Mouse (Mus musculus) lung, postnatal 36 days (tissue): ENCODE measurements around the gene Cchcr1.
A peak's percentile ranks its signal among the peaks of the same experiment; 100 is the strongest.
"Not testable (repeated sequence)": the region's sequence is repeated elsewhere in the genome, so short reads cannot be mapped to it uniquely, and the experiment has no call there.

Source experiments
- DNase-seq: peaks from one replicate; pipeline ENCODE4 v3.0.0; 2022; ENCODE audit warnings: mixed read lengths

Gene Cchcr1

GRCm38 (mm10) chr17:35516652-35517500 lies at the start of gene Cchcr1, which contains the start of gene Tcf19:
Gene Cchcr1, plus strand, starts transcription at chr17:35517100.
Gene Tcf19, minus strand, starts transcription at chr17:35516824.
- peak; percentile 98 for DNase-seq

DNA sequence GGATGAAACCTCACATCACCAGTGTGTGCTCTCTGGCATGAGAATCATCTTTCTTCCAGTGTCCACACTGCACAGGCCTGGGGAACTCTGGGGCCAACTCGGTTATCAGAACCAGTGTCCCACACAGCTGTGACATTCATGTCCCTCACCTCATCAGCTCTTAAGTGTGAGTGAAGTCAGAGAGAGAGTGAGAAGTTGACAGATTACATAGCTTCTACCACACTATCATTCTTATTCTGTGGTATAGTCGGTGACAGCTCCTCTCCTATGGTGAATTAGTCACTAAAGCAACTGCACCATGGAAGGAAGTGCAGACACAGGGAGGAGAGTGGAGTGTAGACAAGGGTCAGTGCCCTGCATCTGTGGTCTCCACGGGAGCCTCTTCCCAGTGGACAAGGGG lies 48.0 kb upstream of the Cchcr1 start:
- not testable (repeated sequence) for DNase-seq

- no peak for DNase-seq
Observed at GRCm38 (mm10) chr17:35469842-35470751, 46.8 kb upstream of the Cchcr1 start, which contains the start of gene H2-Q10. Gene H2-Q10, plus strand, starts transcription at chr17:35470089.

DNA sequence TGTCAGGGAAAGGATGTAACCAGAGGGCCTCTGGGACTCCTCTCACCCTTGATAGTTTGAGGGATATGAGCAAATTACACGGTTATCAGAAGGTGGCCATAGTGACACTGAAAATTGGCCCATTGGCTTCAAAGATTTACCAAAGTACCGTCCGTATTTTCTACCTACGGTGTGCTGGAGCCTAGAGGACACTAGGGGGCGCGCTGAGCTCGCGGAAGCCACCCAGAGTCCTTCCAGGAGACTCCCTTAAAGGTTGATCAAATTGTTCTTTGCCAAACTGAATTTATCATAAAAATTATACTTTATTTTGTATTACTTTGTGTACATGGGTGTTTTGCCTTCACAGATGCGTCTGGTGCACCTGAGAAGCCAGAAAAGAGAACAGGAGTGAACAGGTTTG lies 32.8 kb upstream of the Cchcr1 start:
- DNase-seq = peak; percentile 75

DNA sequence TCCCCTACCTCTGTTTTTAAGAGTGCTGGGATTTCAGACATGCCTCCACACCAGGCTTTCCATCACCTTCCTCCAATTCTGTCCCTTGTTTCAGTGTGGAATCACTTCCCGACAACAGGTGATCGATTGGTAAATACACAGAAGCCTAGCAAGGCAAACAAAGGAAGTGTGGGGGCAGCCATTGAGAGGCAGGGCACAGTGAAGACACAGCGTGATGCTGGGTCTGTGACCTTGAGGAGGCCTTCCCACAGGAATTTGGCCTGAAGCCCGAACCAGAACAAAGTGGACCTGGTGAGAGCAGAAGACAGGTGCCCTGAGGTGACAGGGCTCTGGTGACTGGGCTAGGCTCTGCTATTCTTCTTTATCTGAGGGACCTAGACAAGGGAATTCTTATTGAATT lies 31.2 kb upstream of the Cchcr1 start:
- no peak for DNase-seq

DNA sequence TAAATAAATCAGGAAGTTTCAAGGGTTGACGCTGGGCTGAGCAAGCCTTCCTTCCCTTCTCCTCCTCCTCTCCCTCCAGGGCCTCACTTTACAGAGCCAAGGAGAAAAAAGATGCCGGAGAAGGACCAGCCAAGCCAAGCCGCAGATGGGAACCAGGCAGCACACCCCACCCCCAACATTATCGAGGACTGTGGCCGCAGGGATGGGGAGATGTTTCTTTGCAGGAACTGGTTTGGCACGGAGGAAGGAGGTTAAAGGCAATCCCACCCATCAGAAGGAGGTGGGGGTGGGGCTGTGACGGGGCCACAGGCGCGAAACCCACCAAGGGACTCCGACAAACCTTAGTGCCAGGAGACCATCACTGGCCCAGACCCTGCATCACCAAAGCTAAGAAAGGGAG lies 30.2 kb upstream of the Cchcr1 start:
- no peak for DNase-seq

DNA sequence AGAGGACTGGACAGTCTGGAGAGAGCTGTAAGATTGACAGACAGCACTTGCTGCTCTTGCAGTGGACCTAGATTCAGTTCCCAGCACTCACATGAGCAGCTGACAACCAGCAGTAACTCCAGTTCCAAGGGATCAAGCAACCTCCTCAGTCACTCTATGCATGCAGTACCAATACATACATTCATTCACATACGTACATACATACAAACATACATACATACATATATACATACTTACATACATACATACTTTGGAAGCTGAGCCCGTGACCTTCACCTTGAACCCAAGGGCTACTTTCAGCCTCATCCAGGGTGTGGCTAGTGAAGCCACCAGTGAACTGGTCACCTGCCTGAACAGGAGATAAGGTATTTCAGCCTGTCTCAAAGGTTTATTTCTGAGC lies 28.9 kb upstream of the Cchcr1 start:
- no peak for DNase-seq

DNA sequence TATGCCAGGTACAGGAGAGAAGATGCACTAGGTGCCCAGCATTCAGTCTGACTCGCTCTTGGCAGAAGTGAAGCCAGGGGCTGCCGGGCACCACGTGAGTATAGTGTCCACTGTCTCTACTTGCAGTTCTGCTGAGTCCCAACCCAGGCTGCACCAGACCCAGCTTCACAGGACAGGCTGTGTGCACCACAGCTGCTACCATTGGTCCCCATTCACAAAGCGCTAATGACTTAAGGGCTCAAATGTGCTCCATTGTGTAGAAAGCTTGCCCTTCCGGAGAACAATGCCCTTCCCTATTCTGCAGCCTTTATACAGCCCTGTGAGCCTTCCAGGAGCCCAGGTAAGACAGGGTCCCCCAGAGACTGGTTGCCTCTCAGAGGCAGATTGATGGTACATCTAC lies 26.6 kb upstream of the Cchcr1 start:
- no peak for DNase-seq

DNA sequence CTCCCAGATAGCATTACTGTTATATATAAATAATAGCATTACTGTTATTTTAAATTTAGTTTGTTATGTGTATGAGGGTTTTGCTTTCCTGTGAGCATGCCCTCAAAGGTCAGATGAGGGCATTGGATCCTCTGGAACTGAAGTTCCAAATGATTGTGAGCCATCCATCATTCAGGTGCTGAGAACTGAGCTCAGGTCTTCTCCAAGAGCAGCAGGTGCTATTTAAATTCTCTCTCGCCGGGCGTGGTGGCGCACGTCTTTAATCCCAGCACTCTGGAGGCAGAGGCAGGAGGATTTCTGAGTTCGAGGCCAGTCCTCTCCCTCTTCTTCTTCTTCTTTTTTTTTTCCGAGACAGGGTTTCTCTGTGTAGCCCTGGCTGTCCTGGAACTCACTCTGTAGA lies 19.8 kb upstream of the Cchcr1 start:
- DNase-seq = no peak

DNA sequence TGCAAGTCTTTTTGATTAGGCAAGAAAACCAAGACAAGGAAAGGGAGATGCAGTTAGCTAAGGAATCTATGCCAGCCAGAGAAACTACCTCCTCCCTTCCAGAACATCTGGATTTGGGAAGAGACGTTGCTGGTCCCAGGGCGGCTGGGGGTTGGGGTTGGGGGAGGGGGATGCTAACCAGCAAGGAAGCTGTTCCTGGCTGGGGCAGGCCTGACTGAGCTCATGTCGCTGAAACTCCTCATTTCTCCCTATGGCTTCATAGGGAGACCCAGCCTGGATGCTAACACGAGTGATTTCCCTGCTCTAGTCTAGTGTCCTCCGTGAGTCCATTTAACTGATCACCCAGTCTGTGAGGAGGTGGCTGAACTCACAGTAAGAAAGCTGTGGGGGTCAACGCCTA lies 14.7 kb upstream of the Cchcr1 start:
- DNase-seq = no peak

DNA sequence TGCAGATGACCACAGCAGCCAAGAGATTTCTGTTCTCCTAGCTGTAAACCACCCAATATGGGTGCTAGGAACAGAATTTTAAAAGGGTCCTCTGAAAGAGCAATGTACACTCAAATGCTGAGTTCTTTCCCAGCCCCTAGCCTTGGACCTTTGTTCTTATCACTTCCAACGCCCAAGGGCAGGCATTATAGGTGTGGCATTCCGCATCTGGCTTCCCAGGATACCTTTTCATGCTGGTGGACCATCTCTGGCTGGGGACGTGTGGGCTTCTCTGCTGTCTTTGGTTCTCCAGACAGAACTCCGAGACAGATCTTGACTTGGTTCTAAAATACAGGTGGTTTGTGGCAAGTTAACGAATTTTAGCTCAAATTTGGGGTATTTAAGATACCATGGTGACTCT lies 14.1 kb upstream of the Cchcr1 start:
- no peak for DNase-seq

- no peak for DNase-seq
Observed at GRCm38 (mm10) chr17:35503849-35504248, 13.1 kb upstream of the Cchcr1 start.

DNA sequence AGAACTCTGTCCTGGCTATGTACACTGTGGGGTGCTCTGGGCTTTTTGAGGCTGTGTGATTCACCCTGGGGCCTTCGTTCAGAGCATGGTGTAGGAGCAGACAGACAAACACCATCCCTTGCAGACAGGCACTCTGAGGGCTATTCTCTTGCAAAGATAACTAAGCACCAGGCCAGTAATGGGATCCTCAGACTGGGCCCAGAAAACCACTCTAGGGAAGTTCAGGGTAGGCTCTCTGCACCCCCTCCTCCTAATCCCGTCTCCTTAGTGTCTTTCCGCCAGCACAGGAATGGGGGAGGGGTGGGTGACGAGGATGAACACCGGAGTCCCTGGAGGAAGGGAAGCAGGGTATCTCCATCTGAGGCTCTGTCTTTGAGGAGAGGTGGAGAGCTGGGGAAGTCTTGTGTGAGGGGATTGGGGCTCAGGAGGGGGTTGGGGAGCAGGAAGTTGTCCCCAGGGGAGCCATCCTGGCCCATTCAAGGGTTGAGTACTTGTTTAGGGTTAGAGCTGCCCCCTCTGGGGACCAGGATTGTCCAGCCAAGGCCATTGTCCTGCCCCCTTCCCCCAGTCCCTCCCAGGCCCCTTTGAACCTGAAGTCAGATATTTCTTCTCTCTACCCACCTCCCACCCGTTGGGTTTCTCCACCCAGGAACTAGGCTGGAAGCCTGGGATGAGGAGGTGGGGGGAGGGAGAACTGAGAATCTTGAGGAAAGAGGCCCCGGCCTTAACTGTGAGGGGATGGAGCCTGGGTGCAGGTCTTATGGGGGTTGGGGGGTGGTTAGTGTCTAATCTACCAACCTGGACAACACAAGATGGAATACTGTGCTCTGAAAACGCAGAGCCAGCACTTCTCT lies 12.0 kb upstream of the Cchcr1 start:
- DNase-seq = no peak

DNA sequence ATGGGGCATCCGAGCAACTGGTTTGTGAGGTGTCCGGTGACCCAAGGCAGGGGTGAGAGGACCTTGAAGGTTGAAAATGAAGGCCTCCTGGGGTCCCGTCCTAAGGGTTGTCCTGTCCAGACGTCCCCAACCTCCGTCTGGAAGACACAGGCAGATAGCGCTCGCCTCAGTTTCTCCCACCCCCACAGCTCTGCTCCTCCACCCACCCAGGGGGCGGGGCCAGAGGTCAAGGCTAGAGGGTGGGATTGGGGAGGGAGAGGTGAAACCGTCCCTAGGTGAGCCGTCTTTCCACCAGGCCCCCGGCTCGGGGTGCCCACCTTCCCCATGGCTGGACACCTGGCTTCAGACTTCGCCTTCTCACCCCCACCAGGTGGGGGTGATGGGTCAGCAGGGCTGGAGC lies 11.1 kb upstream of the Cchcr1 start, which contains the start of gene Pou5f1:
TSS of gene Pou5f1 (plus strand) at position 243 of the 400 bp plus-strand sequence.
- DNase-seq = no peak

DNA sequence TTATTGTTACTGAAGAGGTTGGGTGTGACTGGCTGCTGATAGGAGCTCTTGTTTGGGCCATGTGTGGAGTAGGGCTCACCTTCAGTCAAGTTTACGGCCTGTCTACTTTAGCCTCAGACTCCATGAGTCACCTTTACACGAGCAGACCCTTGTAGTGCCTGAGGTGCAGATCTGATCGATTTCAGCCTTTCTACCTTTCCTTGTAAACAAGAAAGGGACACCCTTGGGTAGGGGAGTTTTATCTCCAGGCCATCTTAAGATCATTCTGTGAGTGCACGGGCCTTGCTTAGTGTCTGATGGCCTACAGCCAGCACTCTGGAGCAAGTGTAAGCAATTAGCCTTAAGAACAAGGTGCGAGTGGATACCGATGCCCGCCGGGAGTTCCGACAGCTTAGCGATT lies 10.0 kb upstream of the Cchcr1 start:
- DNase-seq = no peak

DNA sequence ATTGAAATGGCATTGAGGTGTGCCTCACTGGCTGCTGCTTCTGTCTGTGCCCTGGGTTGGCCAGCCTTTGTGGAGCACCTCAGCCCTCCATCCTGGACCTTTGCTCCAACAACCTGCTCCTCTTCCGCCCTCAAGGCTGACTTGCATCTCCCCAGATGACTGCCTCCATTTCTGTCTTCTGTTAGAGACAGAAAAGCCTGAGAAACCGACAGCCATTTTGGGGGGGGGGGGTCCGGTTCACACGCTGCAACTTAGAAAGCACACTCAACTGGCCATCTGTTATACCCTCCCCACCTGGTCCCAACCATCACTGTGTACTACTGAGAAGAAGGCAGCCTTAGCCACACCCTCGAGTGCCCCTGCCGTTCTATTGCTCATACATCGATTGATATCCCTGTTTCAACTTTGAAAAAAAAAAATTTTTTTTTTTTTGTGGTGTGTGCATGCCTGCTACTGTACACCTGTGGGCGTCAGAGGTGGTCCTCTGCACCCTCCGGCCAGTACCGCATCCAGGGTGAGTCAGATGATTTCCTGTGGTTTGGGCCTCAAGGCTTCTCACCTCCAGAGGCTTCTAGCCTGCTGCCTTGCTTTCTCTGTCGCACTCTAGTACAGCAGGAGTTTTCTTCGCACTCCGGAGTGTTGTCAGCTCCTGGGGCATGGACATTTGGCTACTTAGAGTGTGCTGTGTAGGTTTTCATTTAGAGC lies 9.2 kb upstream of the Cchcr1 start:
- DNase-seq = no peak

DNA sequence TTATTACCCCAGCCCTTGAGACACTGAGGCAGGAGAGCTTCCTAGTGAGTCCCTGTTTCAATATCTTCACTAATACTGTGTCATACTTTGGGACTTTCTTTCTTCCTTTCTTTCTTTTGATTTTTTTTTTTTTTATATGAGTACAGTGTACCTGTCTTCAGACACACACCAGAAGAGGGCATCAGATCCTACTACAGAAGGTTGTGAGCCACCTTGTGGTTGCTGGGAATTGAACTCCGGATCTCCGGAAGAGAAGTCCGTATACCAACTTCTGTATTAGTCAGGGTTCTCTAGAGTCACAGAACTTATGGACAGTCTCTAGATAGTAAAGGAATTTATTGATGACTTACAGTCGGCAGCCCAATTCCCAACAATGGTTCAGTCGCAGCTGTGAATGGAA lies 8.6 kb upstream of the Cchcr1 start:
- DNase-seq = not testable (repeated sequence)

DNA sequence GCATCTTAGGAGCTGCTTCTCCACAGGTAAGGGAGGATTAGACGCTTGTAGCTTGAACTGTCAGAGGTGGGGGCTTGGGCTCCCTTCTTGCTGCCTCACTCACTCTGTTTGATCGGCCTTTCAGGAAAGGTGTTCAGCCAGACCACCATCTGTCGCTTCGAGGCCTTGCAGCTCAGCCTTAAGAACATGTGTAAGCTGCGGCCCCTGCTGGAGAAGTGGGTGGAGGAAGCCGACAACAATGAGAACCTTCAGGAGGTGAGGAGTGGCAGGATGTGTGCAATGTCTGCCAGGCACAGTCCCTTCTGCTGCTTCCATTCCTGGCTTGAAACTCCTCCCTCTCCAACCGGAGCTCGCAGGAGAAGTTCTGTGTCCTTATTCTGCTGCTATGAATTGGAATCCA lies 7.6 kb upstream of the Cchcr1 start:
- DNase-seq = peak; percentile 58

DNA sequence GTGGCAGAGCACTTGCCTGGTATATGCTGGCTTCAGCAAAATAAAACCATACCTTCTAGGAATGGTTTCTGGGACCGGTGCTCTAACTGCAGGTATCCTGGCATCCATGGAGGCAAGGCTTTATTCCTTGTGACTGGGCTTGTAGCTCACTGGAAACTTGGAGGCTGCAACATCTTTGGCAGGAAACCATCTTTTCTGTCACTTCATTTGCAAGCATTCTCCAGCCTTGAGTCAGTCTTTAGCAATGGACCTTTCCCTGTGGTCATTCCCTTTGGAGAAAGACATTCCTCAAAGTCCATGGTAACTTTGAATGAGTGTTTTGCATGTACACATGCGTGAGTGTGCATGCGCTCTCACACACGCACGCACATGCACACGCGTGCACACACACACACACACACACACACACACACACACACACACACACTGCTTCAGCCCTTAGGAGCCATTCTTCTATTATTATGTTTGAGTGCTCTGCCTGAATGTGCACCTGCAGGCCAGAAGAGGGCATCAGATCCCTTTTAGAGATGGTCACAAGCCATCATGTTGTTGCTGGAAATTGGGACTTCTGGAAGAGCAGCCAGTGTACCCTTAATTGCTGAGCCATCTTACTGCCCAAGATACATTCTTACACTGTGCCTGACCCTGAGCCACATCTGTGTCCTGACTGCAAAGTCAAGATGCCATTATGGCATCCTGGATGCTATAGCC lies 3.8 kb upstream of the Cchcr1 start:
- DNase-seq = no peak

GRCm38 (mm10) chr17:35513886-35514285 lies 3.0 kb upstream of the Cchcr1 start:
- peak; percentile 87 for DNase-seq

- no peak for DNase-seq
Observed at GRCm38 (mm10) chr17:35514756-35515155, 2.1 kb upstream of the Cchcr1 start.
